In genomic region chr1:22248898-22249386, GRCm38 (mm10) we compare ENCODE assay signal across 22 mouse cellular contexts.
"Had no signal": no experiment of that assay in that cellular context is flagged by ENCODE, and none has a peak within 500 bp of the region (broad histone marks: within the 10 kb centered on the region; RNA-seq: fewer than 3 reads in every experiment).

No protein-coding gene starts in this region.

- H3K9ac ChIP-seq: limb, embryonic 13.5 days; liver, embryonic 12.5 days; liver, embryonic 15.5 days; midbrain, embryonic 12.5 days; midbrain, embryonic 15.5 days; neural tube, embryonic 12.5 days; neural tube, embryonic 15.5 days had no signal

- H3K27ac ChIP-seq: limb, embryonic 13.5 days; liver, embryonic 12.5 days; liver, embryonic 15.5 days; midbrain, embryonic 12.5 days; midbrain, embryonic 15.5 days; neural tube, embryonic 12.5 days; neural tube, embryonic 15.5 days; stomach, postnatal 0 days had no signal

- DNase-seq: kidney, adult 11 months; kidney, adult 9 months; kidney, postnatal 14 days; kidney, postnatal 4 days; liver; lung, adult 2 months; lung, postnatal 4 days; right cerebral cortex, adult 18-20 months; right cerebral cortex, postnatal 14 days; right cerebral cortex, postnatal 4 days; thymus, adult 2 months; thymus, postnatal 14 days; thymus, postnatal 4 days had no signal

- H3K27me3 ChIP-seq: liver, embryonic 12.5 days; liver, embryonic 15.5 days; midbrain, embryonic 12.5 days; midbrain, embryonic 15.5 days; neural tube, embryonic 12.5 days; neural tube, embryonic 15.5 days had no signal

- H3K9me3 ChIP-seq: limb, embryonic 13.5 days; liver, embryonic 12.5 days; liver, embryonic 15.5 days; midbrain, embryonic 12.5 days; midbrain, embryonic 15.5 days; neural tube, embryonic 12.5 days; neural tube, embryonic 15.5 days had no signal

- H3K4me2 ChIP-seq: limb, embryonic 13.5 days; liver, embryonic 12.5 days; liver, embryonic 15.5 days; midbrain, embryonic 12.5 days; midbrain, embryonic 15.5 days; neural tube, embryonic 12.5 days; neural tube, embryonic 15.5 days had no signal

- H3K4me1 ChIP-seq: liver, embryonic 12.5 days; liver, embryonic 15.5 days; midbrain, embryonic 12.5 days; midbrain, embryonic 15.5 days; neural tube, embryonic 12.5 days; neural tube, embryonic 15.5 days had no signal

- H3K36me3 ChIP-seq: limb, embryonic 13.5 days; liver, embryonic 12.5 days; liver, embryonic 15.5 days; midbrain, embryonic 12.5 days; midbrain, embryonic 15.5 days; neural tube, embryonic 12.5 days; neural tube, embryonic 15.5 days had no signal

- H3K4me3 ChIP-seq: limb, embryonic 13.5 days; liver, embryonic 12.5 days; liver, embryonic 15.5 days; midbrain, embryonic 12.5 days; midbrain, embryonic 15.5 days; neural tube, embryonic 12.5 days; neural tube, embryonic 15.5 days had no signal

- ATAC-seq: liver, embryonic 12.5 days; lung, postnatal 0 days; midbrain, embryonic 15.5 days had no signal
